Mouse (Mus musculus): Measurements from ENCODE around the gene Mtus2. TPM values are rescaled to one million over a fixed set of nuclear protein-coding genes. Genes with fewer than 3 reads are reported as not detected.

Gene Mtus2
- total and polyA plus RNA-seq, 3 experiments: 0.08 TPM; not detected in 2

- DNase-seq (ENCODE audit: low read depth, low spot score): peak; percentile 90
- H3K36me3 ChIP-seq (ENCODE audit: control insufficient read depth in 1 of 2, insufficient read depth in 2 of 2, low read length in 2 of 2): no peaks in the 10 kb centered on the region
- H3K4me1 ChIP-seq (ENCODE audit: control insufficient read depth in 1 of 2, insufficient read depth in 2 of 2, low read length in 2 of 2): no peaks in the 10 kb centered on the region
- H3K4me3 ChIP-seq (ENCODE audit: control insufficient read depth in 1 of 2, insufficient read depth in 1 of 2, low read depth in 2 of 2, low read length in 2 of 2): peak overlapping the region in 1 of 2 experiments; percentile 33; a peak in 1 of 4 replicates
- no peak overlapping the region for H3K27ac ChIP-seq (ENCODE audit: control insufficient read depth, low read depth, low read length)
- no peak overlapping the region for H3K9ac ChIP-seq (ENCODE audit: control insufficient read depth, low read depth, low read length, poor library complexity, severe bottlenecking)
- H3K79me2 ChIP-seq (ENCODE audit: control insufficient read depth, insufficient read depth, low read length, poor library complexity): no peaks in the 10 kb centered on the region
- H3K9me3 ChIP-seq (replicated peaks; ENCODE audit: insufficient read depth, low read length): no peaks in the 10 kb centered on the region
- TF ChIP-seq ELF1 (IDR thresholded peaks at IDR 0.05; ENCODE audit: low read depth, low read length) (peak; percentile 26; the same call in 1 of the 2 replicates), E2F4 (IDR thresholded peaks at IDR 0.05; ENCODE audit: borderline replicate concordance, low read depth, low read length) (0 out of 2 replicates have a peak, but pooled peaks have one; percentile 15), ZNF384 (IDR thresholded peaks at IDR 0.05; ENCODE audit: low read depth, low read length) (peak; percentile 49; the same call in 1 of the 2 replicates), CTCF (IDR thresholded peaks at IDR 0.05 in 2 of 3, conservative IDR thresholded peaks at IDR 0.05 in 1 of 3; ENCODE audit: control insufficient read depth in 1 of 3, insufficient read depth in 1 of 3, low read depth in 2 of 3, low read length in 3 of 3, poor library complexity in 1 of 3, severe bottlenecking in 1 of 3) (peak in 1 of 3 experiments; percentile 16; a peak in 1 of 6 replicates), TCF12 (IDR thresholded peaks at IDR 0.05; ENCODE audit: low read depth, low read length) (no peak)
- H3K27me3 ChIP-seq (ENCODE audit: control insufficient read depth in 1 of 2, insufficient read depth in 2 of 2, low read length in 2 of 2): no peaks in the 10 kb centered on the region
Measured at GRCm38 (mm10) chr5:147992581-147993378, 35.7 kb downstream of the Mtus2 start.

- no peaks in the 10 kb centered on the region for H3K79me2 ChIP-seq (ENCODE audit: control insufficient read depth, insufficient read depth, low read length, poor library complexity)
- no peak overlapping the region for H3K4me3 ChIP-seq (ENCODE audit: control insufficient read depth in 1 of 2, insufficient read depth in 1 of 2, low read depth in 2 of 2, low read length in 2 of 2)
- no peaks in the 10 kb centered on the region for H3K36me3 ChIP-seq (ENCODE audit: control insufficient read depth in 1 of 2, insufficient read depth in 2 of 2, low read length in 2 of 2)
- TF ChIP-seq RAD21 (IDR thresholded peaks at IDR 0.05; ENCODE audit: low read depth, low read length) (no peak), MEF2A (IDR thresholded peaks at IDR 0.05; ENCODE audit: extremely low read depth, insufficient replicate concordance, low read depth, low read length, poor library complexity, severe bottlenecking) (no peak), E2F4 (IDR thresholded peaks at IDR 0.05; ENCODE audit: borderline replicate concordance, low read depth, low read length) (no peak), TCF12 (IDR thresholded peaks at IDR 0.05; ENCODE audit: low read depth, low read length) (no peak), ETS1 (IDR thresholded peaks at IDR 0.05; ENCODE audit: low read depth, low read length) (no peak), GABPA (IDR thresholded peaks at IDR 0.05; ENCODE audit: low read depth, low read length) (no peak), ZNF384 (IDR thresholded peaks at IDR 0.05; ENCODE audit: low read depth, low read length) (no peak), JUND (IDR thresholded peaks at IDR 0.05; ENCODE audit: low read depth, low read length) (no peak), TAL1 (IDR thresholded peaks at IDR 0.05; ENCODE audit: low read length) (no peak), POLR2AphosphoS2 (IDR thresholded peaks at IDR 0.05; ENCODE audit: low read length) (no peak), TBP (IDR thresholded peaks at IDR 0.05; ENCODE audit: low read depth, low read length) (no peak), MXI1 (IDR thresholded peaks at IDR 0.05; ENCODE audit: low read depth, low read length) (no peak), EP300 (IDR thresholded peaks at IDR 0.05; ENCODE audit: low read depth in 1 of 2, low read length in 2 of 2) (no peak), CHD1 (IDR thresholded peaks at IDR 0.05; ENCODE audit: low read depth, low read length) (no peak), POLR2A (IDR thresholded peaks at IDR 0.05; ENCODE audit: control insufficient read depth in 1 of 2, insufficient read depth in 1 of 2, low read depth in 1 of 2, low read length in 2 of 2, poor library complexity in 1 of 2) (no peak)
- H3K9ac ChIP-seq (ENCODE audit: control insufficient read depth, low read depth, low read length, poor library complexity, severe bottlenecking): no peak overlapping the region
- H3K27me3 ChIP-seq (ENCODE audit: control insufficient read depth in 1 of 2, insufficient read depth in 2 of 2, low read length in 2 of 2): no peaks in the 10 kb centered on the region
- no peaks in the 10 kb centered on the region for H3K9me3 ChIP-seq (replicated peaks; ENCODE audit: insufficient read depth, low read length)
- no peak for DNase-seq (ENCODE audit: low read depth, low spot score)
- H3K4me1 ChIP-seq (ENCODE audit: control insufficient read depth in 1 of 2, insufficient read depth in 2 of 2, low read length in 2 of 2): no peaks in the 10 kb centered on the region
- H3K27ac ChIP-seq (ENCODE audit: control insufficient read depth, low read depth, low read length): no peak overlapping the region
Measured at GRCm38 (mm10) chr5:148005263-148005662, 48.1 kb downstream of the Mtus2 start.
